Mouse (Mus musculus) cerebellum, adult 8-10 months (tissue): ENCODE results near the gene Zfp988.
"Not testable (repeated sequence)": the region's sequence is repeated elsewhere in the genome, so short reads cannot be mapped to it uniquely, and the experiment has no call there.

Experiments used
- DNase-seq: peaks from one replicate; pipeline ENCODE4 v3.0.0; 2022

Zfp988 gene

GRCm38 (mm10) chr4:147345061-147345554, 39.6 kb downstream of the Zfp988 start:
- DNase-seq, result not testable (repeated sequence)

GRCm38 (mm10) chr4:147346361-147347035, 41.0 kb downstream of the Zfp988 start:
- DNase-seq, result not testable (repeated sequence)

GRCm38 (mm10) chr4:147347300-147347699, 41.8 kb downstream of the Zfp988 start:
- not testable (repeated sequence) for DNase-seq

- DNase-seq, result not testable (repeated sequence)
Measured at GRCm38 (mm10) chr4:147347880-147348279, 42.4 kb downstream of the Zfp988 start.

GRCm38 (mm10) chr4:147348401-147348800, 42.9 kb downstream of the Zfp988 start:
- DNase-seq, result not testable (repeated sequence)

DNA sequence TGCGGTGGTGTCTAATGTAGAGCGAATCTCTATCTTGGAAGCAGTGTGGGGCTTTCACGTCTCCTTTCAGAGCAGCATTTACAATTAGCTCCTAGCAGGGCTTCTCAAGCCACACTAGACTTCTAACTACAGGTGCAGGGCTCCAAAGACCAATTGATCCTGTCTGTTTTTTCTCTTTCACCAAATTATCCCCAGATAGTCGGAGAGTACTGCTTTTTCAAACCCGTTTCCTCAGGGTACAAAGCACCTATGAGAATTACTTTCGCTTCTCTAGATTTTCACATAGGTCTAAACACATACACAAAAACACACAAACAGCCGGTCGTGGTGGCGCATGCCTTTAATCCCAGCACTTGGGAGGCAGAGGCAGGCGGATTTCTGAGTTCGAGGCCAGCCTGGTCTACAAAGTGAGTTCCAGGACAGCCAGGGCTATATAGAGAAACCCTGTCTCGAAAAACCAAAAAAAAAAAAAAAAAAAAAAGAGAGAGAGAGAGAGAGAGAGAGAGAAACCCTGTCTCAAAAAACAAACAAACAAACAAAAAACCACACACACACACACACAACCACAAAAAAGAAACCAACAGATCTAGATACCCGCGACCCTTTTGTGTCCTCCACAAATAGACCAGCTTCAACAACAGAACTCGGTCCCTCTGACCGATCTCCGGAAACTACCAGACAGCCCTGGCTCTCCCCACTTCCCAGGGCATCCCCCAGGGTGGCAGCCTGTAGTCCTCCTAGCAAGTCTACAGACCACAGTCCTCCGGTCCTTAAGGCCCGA, 43.6 kb downstream of the Zfp988 start:
- DNase-seq, result not testable (repeated sequence)

- not testable (repeated sequence) for DNase-seq
Measured at GRCm38 (mm10) chr4:147349687-147350415, 44.4 kb downstream of the Zfp988 start.

DNA sequence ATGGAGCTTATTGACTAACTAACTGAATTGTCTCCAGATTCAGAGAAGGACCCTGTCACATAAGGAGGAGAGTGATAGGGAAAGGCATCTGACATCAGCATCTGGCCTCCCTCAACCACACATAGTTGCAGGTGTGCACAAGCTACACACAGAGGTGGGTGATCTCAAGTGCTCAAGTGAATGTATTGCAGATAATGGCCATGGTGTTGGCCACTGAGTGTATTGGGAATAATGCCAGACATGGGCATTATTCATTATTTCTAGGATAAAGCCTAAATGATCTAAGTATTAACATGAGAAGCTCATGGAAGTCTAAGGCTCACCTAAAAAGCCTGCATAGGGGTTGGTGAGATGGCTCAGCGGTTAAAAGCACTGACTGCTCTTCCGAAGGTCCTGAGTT, 45.1 kb downstream of the Zfp988 start:
- not testable (repeated sequence) for DNase-seq

DNA sequence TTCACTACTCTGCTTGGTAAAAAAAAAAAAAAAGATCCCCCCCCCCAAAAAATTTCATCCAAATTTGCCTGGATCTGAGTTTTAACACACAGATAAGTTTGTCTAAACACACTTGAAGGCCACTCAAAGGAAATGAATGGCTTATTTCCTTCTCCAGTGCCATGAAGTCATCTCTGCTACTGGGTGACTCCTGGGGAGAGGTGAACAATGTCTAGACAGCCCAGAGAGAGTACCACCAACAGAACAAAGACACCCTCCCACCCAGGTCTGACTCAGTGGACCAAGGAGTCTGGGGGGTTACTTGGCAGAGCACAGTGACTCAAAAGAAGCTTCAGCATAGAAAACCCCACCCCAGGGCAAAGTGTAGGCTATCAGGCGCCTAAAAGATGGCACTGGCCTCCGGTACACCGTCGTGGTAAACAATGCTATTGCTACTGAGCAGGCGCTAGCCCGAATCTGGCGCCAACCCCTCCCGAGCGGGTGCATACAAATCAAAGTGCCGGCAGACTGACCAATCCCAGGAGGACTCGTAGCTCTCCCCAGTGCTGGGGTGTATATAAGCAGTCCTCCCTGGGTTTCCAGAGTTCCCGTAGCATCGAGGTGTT, 46.0 kb downstream of the Zfp988 start:
- DNase-seq, result not testable (repeated sequence)

- DNase-seq, result not testable (repeated sequence)
Measured at GRCm38 (mm10) chr4:147353626-147354025, 48.2 kb downstream of the Zfp988 start.

DNA sequence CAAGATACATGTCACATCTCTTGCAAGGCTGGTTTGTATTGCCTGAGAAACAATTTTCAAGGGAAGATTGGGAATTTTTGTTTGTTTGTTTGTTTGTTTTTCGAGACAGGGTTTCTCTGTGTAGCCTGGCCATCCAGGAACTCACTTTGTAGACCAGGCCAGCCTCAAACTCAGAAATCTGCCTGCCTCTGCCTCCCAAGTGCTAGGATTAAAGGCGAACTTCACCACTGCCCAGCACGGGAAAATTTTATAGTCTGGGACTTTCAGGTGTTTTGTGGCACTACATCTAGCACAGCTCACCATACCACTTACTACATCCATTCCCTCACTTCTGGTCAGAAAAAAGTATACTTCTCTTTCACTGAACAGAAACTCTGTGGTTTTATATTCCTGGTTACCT, 50.6 kb downstream of the Zfp988 start:
- DNase-seq, result not testable (repeated sequence)

GRCm38 (mm10) chr4:147357195-147357594, 51.7 kb downstream of the Zfp988 start:
- DNase-seq, result not testable (repeated sequence)

DNA sequence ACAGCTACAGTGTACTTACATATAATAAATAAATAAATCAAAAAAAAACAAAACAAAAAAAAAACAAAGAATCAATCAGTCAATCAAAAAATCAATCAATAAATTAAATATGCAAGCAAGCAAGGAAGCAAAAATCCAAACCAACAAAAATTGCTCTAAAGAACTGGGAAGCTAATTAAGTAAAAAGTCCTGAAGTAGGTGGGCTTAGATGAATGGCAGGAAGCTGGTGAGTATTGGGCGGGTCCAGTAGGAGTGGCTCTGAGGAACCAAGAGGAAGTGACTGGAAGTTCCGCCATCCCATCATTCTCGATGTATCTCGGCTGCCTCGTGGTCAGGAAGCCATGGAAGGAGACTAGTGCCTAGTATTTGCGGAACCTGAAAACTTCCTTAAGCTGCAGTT, 55.5 kb downstream of the Zfp988 start, which contains the start of gene Zfp978:
TSS of gene Zfp978 (plus strand) at position 301 of the 400 bp plus-strand sequence.
- not testable (repeated sequence) for DNase-seq

DNA sequence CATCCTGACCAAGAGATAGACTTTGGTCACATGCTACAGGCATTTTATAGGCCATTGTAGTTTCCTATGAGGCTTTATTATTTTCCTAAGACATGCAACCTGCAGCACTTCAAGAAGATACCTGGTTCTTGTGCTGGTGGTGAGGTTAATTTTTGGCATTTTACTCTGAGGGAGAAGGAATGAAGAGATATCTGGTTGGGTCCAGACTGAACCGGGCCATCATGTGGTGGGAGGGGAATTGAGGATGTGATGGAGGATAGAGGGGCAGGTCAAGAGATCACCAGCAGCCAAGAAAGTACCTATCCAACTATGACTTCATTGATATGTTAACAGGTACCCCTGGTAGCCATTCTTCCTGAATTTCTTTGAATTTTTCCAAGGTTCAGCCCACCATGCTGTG, 56.4 kb downstream of the Zfp988 start:
- DNase-seq, result not testable (repeated sequence)

DNA sequence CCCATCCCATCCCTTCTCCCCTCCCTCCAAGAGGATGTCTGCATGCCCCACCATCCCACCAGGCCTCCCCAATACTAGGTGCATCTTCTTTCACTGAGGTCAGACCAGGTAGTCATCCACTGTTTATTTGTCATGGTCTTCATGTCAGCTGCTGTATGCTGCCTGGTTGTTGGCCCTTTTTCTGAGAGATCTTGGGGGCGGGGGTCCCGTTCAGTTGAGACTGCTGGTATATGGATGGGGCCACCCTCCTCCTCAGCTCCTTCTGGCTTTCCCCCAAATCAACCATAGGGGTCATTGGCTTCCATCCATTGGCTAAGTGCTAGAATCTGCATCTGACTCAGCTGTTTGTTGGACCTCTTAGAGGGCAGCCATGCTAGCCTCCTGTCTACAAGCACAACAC, 64.1 kb downstream of the Zfp988 start:
- not testable (repeated sequence) for DNase-seq

DNA sequence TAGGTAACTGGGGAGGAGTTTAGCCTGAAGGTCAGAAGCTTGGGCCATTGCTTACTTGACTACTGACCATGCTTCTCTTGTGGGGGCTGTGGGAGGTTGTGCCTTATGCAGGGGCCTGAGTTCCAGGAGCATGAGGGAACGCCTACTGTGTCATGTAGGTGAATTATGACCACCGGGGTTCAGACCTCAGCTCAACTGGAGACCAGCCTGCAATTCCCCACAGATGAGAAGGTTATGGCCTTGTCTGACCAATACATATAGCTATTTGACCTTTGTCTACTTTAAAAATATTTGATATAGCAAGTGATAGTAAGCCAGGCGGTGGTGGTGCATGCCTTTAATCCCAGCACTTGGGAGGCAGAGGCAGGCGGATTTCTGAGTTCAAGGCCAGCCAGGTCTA, 77.7 kb downstream of the Zfp988 start:
- DNase-seq, result not testable (repeated sequence)
